Mouse (Mus musculus) brain, embryonic 14.5 days (tissue): ENCODE measurements at regions not wholly inside any gene's neighbourhood (a gene's known extent, or its start where the extent isn't known, plus 50 kb on each side); places are given as distances from the start of the nearest gene placed in this dataset.

Experiments
- DNase-seq: peaks from one replicate; pipeline ENCODE4 v3.0.0-alpha.2; 2011; ENCODE audit warnings: low read depth
- CTCF ChIP-seq: fragments of 200-500 bp; IDR thresholded peaks from 2 replicates; pipeline ENCODE4 v1.5.1; 2012; ENCODE audit warnings: inconsistent platforms, mild to moderate bottlenecking, moderate library complexity, borderline replicate concordance; ENCODE audit not compliant: insufficient read depth, insufficient read length; ENCODE audit errors: extremely low read depth
- POLR2A ChIP-seq: fragments of 200-500 bp; IDR thresholded peaks from 2 replicates; pipeline ENCODE4 v1.6.1; 2012; ENCODE audit warnings: mild to moderate bottlenecking, inconsistent platforms, borderline replicate concordance; ENCODE audit not compliant: poor library complexity, insufficient read depth, insufficient read length, severe bottlenecking; ENCODE audit errors: extremely low read depth

DNA sequence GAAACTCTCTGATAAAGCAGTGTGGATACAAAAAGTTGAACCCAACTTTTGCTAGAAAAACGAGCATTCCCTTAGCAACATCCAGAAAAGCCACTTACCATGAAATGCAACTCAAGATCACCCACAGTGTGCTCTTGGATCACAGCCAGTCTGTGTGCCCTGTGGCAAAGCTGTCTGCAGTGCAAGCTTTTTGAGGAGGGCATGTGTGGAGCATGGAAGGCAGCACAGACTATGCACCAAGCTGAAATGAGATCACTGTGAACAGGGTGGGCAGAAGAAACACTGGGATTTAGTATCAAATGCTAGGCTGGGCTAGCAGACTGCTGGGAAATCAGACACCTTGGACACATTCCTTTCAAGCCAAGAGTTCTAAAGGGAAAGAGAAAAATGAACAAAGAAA lies 162.4 kb downstream of the Sim1 start:
- peak; percentile 72 for DNase-seq
- TF ChIP-seq CTCF (no peak), POLR2A (no peak)

GRCm38 (mm10) chr10:51058333-51058732 lies 163.8 kb downstream of the Sim1 start:
- no peak for DNase-seq
- TF ChIP-seq CTCF (no peak), POLR2A (no peak)

DNA sequence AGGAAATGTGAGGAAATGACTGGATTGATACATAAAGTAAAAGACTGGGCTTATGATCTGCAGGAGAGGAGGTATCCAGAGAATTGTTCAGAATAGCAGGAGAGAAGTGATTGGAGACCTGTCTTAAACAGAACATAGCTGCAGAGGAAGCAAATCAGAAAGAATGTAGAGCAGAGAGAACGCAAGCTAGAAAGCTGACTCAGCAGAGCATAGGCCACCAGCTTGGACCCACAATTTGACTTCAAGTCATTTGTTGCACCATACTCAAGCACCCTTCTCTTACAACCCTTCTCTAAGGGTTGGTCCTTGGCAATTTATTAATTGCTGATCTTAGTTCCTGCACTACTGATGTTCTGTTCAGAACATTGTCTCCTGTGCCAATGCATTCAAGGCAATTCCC lies 207.0 kb downstream of the Sim1 start:
- TF ChIP-seq CTCF: no peak
- no peak for TF ChIP-seq POLR2A
- no peak for DNase-seq

- TF ChIP-seq POLR2A (no peak), CTCF (no peak)
Measured at GRCm38 (mm10) chr10:51151833-51152232, 257.3 kb downstream of the Sim1 start.

DNA sequence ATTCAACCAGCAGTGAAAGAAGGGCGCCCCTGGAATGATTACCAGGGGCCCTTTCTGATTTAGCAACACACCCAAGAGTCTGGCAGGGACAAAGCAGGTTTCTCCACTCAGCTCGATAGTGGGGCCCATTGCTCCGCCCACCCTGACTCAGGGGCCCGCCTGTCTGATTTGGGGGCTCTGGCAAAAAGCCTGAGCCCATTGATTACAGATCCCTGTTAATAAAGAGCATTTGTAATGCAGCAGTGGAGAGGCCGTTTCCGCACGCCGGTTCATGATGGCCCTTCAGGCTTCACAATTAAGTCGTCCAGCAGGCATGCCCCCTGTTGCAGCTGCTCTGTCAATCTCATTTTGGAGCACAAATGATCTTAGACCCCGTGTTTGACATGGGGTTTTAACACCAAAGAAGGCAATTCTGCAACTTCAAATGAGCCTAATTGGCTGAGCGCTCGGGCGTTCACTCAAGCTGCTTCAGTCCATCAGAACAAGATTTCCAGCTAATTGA lies 259.0 kb downstream of the Sim1 start:
- peak; percentile 98 for DNase-seq
- TF ChIP-seq CTCF (no peak), POLR2A (no peak)

More at GRCm38 (mm10) chr10:51151833-51152232, 257.3 kb downstream of the Sim1 start:
- DNase-seq: no peak

GRCm38 (mm10) chr10:51154016-51154415 lies 259.5 kb downstream of the Sim1 start:
- DNase-seq: peak; percentile 76
- TF ChIP-seq CTCF: no peak
- no peak for TF ChIP-seq POLR2A

GRCm38 (mm10) chr10:51154743-51155142 lies 260.2 kb downstream of the Sim1 start:
- peak; percentile 37 for DNase-seq
- TF ChIP-seq CTCF (no peak), POLR2A (no peak)

- no peak for DNase-seq
- TF ChIP-seq POLR2A (no peak), CTCF (no peak)
Measured at GRCm38 (mm10) chr10:51173619-51174018, 279.1 kb downstream of the Sim1 start.

GRCm38 (mm10) chr10:51175993-51176577 lies 281.5 kb downstream of the Sim1 start:
- TF ChIP-seq POLR2A: no peak
- no peak for TF ChIP-seq CTCF
- DNase-seq: peak; percentile 41

DNA sequence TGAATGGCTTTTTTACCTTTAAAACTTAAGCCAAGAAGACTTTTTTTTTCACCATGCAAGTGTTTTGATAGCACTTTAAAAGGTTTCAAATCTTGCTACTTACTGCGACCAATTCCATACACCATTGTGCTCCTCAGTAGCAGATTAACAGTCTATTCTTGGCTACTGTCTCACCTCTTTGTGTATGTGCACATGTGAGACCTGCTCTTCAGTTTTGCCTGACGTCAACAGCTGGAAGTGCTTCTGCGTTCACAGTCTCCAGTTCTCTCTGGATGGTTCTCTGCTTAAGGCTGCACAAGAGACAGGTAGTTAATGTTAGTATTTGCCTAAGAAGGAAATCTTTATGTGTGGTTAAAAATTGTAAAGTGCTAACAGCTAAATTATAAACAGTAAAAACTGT lies 282.1 kb downstream of the Sim1 start:
- no peak for TF ChIP-seq CTCF
- no peak for TF ChIP-seq POLR2A
- DNase-seq: no peak

- no peak for DNase-seq
- no peak for TF ChIP-seq POLR2A
- no peak for TF ChIP-seq CTCF
Measured at GRCm38 (mm10) chr10:51181752-51182151, 287.2 kb downstream of the Sim1 start.

DNA sequence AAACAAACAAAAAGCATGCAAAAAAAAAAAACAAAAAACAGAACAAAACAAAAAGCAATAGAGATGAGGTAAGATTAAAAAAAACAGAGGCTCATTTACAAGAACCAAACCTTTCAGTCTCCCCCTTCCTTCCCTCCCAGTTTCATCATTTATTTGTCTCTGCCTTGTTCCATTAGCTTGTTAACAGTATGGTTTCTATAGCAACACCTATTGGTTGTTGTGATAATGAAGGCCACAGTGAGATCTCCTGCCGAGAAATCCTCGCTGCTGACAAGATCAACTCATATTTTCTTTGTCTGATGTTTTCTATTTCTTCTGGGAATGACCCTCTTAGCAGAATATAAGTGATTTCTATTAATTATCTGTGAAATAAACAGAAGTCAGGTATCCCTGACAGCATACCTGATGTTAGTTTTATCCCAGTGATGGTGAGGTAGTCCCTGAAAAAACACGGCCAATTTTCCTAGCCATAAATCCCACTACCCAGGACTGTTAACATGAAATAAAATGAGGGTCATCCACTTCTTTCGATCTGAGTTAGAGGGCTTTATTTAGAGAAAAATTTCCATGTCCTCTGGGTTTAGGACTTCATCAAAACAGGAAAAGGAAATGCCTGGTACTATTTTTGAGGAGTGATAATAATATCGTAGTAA lies 288.9 kb upstream of the Gm49339 start:
- TF ChIP-seq CTCF (no peak), POLR2A (no peak)
- DNase-seq: peak; percentile 84

DNA sequence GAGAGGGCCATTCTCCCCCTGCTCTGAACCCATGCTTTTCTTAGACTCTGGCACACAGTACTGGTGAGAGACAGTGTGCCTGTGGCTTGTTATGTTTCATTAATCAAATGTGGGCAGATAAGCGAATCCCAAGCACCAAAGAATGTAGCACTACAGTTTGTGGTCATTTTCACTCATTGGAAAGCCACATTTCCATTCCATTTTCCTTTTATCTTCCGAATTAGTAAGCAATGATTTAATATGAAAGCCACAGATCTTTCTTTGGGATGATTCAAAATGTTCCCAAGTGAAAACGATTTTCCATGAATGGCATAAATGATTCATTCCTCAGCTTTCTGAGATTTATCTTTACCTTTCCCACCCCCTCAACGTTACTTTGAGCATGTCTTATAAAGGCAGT lies 260.9 kb upstream of the Gm49339 start:
- no peak for TF ChIP-seq CTCF
- no peak for DNase-seq
